Mouse (Mus musculus): ENCODE data around the gene Rhox4b. TPM values are rescaled to one million over a fixed set of nuclear protein-coding genes. Genes with fewer than 3 reads are reported as not detected.

Rhox4b gene
- total RNA-seq (2023), result not detected in 4 replicates

GRCm38 (mm10) chrX:37432194-37432593 is at the start of gene Rhox4b:
TSS of gene Rhox4b (plus strand) at chrX:37432494.

GRCm38 (mm10) chrX:37390548-37390947 is 41.7 kb upstream of the Rhox4b start, which contains the start of gene Rhox4a2:
TSS of gene Rhox4a2 (plus strand) at chrX:37390848.

GRCm38 (mm10) chrX:37411767-37412166 is 20.5 kb upstream of the Rhox4b start, which contains the start of gene Rhox2b:
TSS of gene Rhox2b (plus strand) at chrX:37412067.

DNA sequence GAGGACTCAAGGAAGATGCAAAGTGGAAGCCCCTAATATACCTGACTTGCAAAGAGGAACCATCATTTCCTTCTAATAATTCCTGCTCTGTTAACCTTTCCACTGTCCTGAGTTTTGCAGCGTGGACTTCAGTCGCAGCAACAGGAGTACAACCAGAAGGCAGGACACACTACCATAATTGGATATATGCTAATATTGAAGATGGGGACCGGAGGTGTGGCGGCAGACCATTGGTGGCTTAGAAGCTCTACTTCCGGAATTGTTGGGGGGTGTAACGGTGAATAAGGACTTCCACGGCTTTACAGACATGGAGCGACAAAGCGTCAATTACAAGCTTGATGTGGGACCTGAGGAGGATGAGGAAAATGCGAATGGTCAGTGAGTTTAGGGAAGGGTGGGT is 21.1 kb downstream of the Rhox4b start, which contains the start of gene Rhox2c:
Gene Rhox2c (plus strand): TSS at position 301 of the 400 bp plus-strand sequence.

DNA sequence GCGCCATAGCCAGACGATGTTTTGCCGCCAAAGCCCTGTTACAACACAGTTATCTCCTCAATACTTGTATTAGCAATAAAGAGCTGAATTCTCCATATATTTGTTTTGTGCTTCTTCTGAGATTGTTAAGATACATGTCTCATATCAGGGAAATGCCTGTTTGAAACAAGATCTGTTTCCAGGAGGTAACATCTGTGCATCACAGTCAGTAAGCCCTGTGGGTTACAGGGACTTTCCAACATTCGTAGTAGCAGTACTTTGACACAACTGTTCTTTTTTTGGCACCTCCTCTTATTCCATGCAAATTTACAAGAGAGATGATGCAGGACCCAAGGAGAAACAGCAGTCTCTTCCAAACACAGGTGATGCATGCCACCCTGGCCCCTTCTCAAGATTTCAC is 26.0 kb downstream of the Rhox4b start, which contains the start of gene Rhox3c:
Gene Rhox3c (plus strand): TSS at position 301 of the 400 bp plus-strand sequence.

GRCm38 (mm10) chrX:37480037-37480436 is 47.7 kb downstream of the Rhox4b start, which contains the start of gene Rhox4c:
TSS of gene Rhox4c (plus strand) at chrX:37480337.

Other genes starting within 250 kb of the Rhox4b start
- gene Ndufa1, start 241.3 kb upstream of the Rhox4b start, total RNA-seq (2023), result 73.3 to 99.4 TPM (median 92.4 TPM) in 4 replicates
- gene Rnf113a1, start 241.2 kb upstream of the Rhox4b start, total RNA-seq (2023), result 1.8 to 2.2 TPM (median 2.0 TPM) in 4 replicates
- not detected in 4 replicates for gene Gm9, start 221.5 kb upstream of the Rhox4b start, total RNA-seq (2023)
- gene Rhox1, start 210.2 kb upstream of the Rhox4b start, total RNA-seq (2023), result not detected in 4 replicates
- gene Rhox2a, start 187.5 kb upstream of the Rhox4b start, total RNA-seq (2023), result not detected in 4 replicates
- gene Rhox3a, start 182.6 kb upstream of the Rhox4b start, total RNA-seq (2023), result not detected in 4 replicates
- gene Rhox4a, start 167.2 kb upstream of the Rhox4b start, total RNA-seq (2023), result not detected in 4 replicates
- not detected in 4 replicates for gene Rhox3a2, start 52.5 kb upstream of the Rhox4b start, total RNA-seq (2023)
- gene Rhox4a2, start 41.6 kb upstream of the Rhox4b start, total RNA-seq (2023), result not detected in 4 replicates
- not detected in 4 replicates for gene Rhox2b, start 20.4 kb upstream of the Rhox4b start, total RNA-seq (2023)
- gene Rhox2c, start 21.2 kb downstream of the Rhox4b start, total RNA-seq (2023), result not detected in 4 replicates
- not detected in 4 replicates for gene Rhox3c, start 26.1 kb downstream of the Rhox4b start, total RNA-seq (2023)
- gene Rhox4c, start 47.8 kb downstream of the Rhox4b start, total RNA-seq (2023), result not detected in 4 replicates
- gene Rhox2d, start 60.9 kb downstream of the Rhox4b start, total RNA-seq (2023), result not detected in 4 replicates
- gene Rhox4d, start 81.9 kb downstream of the Rhox4b start, total RNA-seq (2023), result not detected in 4 replicates
- gene Rhox2e, start 98.0 kb downstream of the Rhox4b start, total RNA-seq (2023), result not detected in 4 replicates
- not detected in 4 replicates for gene Rhox3e, start 109.5 kb downstream of the Rhox4b start, total RNA-seq (2023)
- gene Rhox4e, start 124.9 kb downstream of the Rhox4b start, total RNA-seq (2023), result not detected in 4 replicates
- not detected in 4 replicates for gene Rhox2f, start 138.9 kb downstream of the Rhox4b start, total RNA-seq (2023)
- gene Rhox3f, start 148.5 kb downstream of the Rhox4b start, total RNA-seq (2023), result not detected in 4 replicates
- gene Rhox4f, start 175.2 kb downstream of the Rhox4b start, total RNA-seq (2023), result not detected in 4 replicates
- gene Rhox3g, start 196.1 kb downstream of the Rhox4b start, total RNA-seq (2023), result not detected in 4 replicates
- not detected in 4 replicates for gene Rhox2g, start 211.0 kb downstream of the Rhox4b start, total RNA-seq (2023)
- not detected in 4 replicates for gene Rhox4g, start 218.8 kb downstream of the Rhox4b start, total RNA-seq (2023)
- gene Rhox3h, start 236.3 kb downstream of the Rhox4b start, total RNA-seq (2023), result not detected in 4 replicates
- not detected in 4 replicates for gene Rhox2h, start 240.8 kb downstream of the Rhox4b start, total RNA-seq (2023)